Mouse (Mus musculus): Measurements from ENCODE around the gene Naaa. TPM values are rescaled to one million over a fixed set of nuclear protein-coding genes. Genes with fewer than 3 reads are reported as not detected.

Naaa gene
- total RNA-seq, 1 experiment from 2014 or later = 5.8 TPM

DNA sequence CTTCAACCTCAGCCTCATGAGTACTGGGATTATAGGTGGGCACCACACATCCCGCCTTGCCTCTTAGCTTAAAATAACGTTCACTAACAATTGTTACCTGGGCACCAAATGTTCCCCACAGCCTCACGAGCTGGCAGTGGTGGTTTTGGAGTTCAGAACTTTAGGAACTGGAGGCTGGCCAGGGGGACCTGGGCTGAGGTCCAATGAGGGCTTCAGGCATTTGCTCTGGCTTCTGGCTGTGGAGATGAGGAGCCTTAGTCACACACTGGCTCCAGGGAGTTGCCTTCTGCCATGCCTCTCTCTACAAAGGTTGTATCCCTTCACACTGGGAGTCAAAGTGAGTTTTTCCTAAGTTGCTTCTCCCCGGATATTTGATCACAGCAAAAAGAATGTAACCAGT, 4.6 kb upstream of the Naaa start:
- ATAC-seq (replicated peaks in 1 of 2; ENCODE audit: insufficient read depth in 1 of 2, low FRiP score in 2 of 2, low TSS enrichment in 1 of 2, low read depth in 1 of 2, poor library complexity in 2 of 2, severe bottlenecking in 2 of 2) = no peak

DNA sequence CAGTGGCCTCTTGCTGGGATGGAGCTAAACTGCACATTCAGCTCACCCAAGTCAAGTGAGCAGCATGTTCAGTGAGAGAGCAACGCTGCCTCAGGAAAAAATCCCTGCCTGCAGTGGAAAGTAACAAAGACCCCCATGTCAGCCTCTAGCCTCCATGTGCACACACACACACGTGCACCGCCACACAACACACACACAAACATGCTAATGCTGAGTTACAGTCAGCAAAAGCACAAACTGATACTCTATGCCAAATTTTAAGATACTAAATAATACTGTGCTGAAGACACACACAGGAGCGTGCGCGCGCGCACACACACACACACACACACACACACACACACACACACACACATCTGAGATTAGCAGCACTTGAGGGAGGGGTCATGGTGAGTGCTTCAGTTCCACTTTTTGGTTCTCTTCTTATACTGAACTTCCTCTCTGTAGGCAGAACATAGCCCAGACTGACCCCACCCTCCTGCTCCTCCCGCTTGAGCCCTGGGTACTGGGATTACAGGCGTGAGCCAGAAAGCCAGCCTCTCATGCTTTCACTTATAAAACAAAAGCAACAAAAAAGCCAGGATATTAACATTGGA, 1.1 kb upstream of the Naaa start:
- peak; percentile 73 to 83 for ATAC-seq (replicated peaks in 1 of 2; ENCODE audit: insufficient read depth in 1 of 2, low FRiP score in 2 of 2, low TSS enrichment in 1 of 2, low read depth in 1 of 2, poor library complexity in 2 of 2, severe bottlenecking in 2 of 2)

DNA sequence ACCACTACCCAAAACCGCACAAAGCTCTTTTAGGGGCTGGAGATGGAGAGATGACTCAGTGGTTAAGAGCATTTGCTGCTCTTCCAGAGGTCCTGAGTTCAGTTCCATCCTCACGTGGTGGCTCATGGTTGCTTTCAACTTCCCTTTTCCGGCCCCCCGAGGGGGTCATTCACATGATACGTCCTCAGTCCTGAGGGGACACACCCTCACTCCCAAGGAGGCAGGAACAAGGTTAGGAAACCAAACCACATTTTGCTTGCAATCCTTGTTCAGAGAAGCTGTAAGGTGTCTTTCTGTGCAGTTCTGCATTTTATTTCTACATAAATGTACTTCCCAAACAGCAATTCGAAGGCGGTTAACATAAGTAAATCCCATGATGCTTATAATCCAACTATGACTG, 7.5 kb downstream of the Naaa start:
- peak; percentile 22 to 78; a peak in 2 of 4 replicates for ATAC-seq (replicated peaks in 1 of 2; ENCODE audit: insufficient read depth in 1 of 2, low FRiP score in 2 of 2, low TSS enrichment in 1 of 2, low read depth in 1 of 2, poor library complexity in 2 of 2, severe bottlenecking in 2 of 2)

DNA sequence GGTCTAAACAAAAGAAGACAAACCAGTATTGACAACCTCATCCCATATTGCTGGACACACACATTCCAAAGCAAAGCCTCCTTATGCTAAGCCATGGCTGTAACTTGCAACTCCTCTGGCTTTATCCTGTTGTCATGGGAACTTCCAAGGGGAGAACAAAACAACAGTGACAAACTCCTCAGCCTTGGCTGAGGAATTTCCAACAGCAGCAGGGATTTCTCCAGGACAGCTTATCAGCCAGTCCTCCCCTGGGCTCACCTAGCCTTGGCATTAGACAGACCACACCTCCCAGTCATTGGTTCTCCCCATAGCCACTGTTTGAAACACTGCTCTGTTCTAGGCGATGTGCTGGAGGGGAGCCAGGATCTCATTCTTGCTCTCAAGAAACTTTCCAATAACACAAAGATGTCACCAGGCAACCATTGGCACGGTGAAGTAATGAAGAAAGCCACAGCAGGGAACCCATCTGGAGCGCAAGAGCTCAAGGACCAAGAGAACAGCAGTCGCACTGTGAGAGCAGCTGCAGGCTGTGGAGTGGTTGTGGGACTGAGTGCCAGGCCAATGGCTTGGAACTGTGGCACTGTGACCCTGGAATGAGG, 14.1 kb downstream of the Naaa start:
- ATAC-seq (replicated peaks in 1 of 2; ENCODE audit: insufficient read depth in 1 of 2, low FRiP score in 2 of 2, low TSS enrichment in 1 of 2, low read depth in 1 of 2, poor library complexity in 2 of 2, severe bottlenecking in 2 of 2) = no peak

DNA sequence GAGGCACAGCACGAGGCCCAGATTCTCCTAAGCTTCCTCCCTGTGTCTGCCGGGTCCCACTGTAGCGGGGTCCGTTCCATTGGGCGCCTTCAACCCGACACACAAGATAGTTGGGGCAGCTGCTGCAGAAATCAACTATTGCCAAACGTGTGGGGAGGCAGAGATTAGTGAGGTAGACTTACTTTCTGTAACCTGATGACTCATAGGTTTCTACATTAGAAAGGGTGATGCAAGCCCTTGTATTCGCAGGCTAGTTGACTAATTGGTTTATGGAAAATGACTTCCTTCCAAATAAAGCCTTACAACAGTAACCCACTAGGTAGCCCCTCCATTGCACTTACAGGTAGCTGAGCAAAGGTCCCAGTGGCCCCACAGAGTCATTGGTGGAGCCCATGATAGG, 15.3 kb downstream of the Naaa start:
- no peak; a peak in 1 of 4 replicates for ATAC-seq (replicated peaks in 1 of 2; ENCODE audit: insufficient read depth in 1 of 2, low FRiP score in 2 of 2, low TSS enrichment in 1 of 2, low read depth in 1 of 2, poor library complexity in 2 of 2, severe bottlenecking in 2 of 2)

DNA sequence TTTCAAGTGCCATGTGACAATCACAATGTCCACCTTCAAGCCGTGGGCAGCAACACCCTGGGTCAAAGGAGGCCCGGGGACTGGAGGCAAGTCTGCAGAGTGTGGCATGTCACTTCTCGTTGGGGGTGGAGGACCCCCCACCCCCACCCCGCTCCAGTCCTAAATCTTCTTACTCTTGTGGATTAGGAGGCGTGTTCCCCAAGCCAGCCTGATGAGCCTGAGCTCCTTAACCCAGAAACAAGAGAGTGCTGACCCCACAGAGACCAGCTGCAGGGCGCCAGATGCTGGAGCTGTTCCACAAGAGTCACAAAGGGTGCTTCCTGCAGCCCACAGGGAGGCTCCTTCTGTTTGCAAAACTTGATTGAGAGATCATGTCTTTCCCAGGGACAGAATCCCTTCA, 21.8 kb downstream of the Naaa start, which contains the start of gene Ppef2:
Ppef2 (minus strand) TSS at position 61 of the 400 bp plus-strand sequence.
- no peak for ATAC-seq (replicated peaks in 1 of 2; ENCODE audit: insufficient read depth in 1 of 2, low FRiP score in 2 of 2, low TSS enrichment in 1 of 2, low read depth in 1 of 2, poor library complexity in 2 of 2, severe bottlenecking in 2 of 2)

DNA sequence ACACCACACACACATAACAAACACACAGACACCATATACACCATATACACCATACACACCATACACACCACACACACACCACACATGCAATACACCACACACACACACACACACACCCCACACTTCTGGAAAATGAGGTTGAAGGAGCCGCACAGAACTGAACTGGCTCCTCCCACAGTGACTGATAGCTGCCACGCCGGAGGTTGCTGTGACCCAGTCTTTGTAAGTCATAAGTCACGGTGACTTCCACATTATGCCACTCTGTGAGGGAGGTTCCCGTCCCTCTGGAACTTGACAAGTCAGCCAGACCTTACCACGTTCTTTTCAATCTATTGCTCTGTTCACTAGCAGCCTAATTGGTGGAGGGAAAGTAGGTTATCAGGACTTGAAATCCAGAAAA, 23.5 kb downstream of the Naaa start:
- ATAC-seq (replicated peaks in 1 of 2; ENCODE audit: insufficient read depth in 1 of 2, low FRiP score in 2 of 2, low TSS enrichment in 1 of 2, low read depth in 1 of 2, poor library complexity in 2 of 2, severe bottlenecking in 2 of 2) = peak; percentile 66 to 72; a peak in 3 of 4 replicates

DNA sequence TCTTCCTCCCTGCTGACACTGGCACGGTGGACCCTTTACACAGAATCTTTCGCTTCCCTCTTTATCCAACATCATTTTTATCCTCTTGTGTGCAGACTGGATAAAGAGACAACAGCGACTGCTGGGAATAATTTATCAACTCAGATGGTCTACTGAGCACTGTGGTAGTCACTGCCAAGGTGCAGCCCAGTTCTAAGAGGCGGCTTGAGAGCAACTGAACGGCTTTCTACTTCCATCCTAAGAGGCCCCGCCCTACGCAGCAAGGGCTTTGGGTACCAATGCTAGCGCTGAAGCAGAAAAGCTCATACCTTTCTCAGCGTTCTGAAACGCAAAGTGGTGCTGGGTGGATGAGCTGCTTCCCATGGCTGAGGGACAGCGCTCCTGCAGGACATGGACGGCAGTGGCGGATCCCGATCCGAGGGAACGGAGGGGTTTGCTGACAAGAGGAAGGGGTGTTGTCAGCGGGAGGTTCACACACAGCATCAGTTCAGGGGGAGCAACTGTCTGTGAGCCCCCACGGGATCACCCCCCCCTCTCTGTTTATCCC, 25.1 kb downstream of the Naaa start:
- no peak; a peak in 1 of 4 replicates for ATAC-seq (replicated peaks in 1 of 2; ENCODE audit: insufficient read depth in 1 of 2, low FRiP score in 2 of 2, low TSS enrichment in 1 of 2, low read depth in 1 of 2, poor library complexity in 2 of 2, severe bottlenecking in 2 of 2)

DNA sequence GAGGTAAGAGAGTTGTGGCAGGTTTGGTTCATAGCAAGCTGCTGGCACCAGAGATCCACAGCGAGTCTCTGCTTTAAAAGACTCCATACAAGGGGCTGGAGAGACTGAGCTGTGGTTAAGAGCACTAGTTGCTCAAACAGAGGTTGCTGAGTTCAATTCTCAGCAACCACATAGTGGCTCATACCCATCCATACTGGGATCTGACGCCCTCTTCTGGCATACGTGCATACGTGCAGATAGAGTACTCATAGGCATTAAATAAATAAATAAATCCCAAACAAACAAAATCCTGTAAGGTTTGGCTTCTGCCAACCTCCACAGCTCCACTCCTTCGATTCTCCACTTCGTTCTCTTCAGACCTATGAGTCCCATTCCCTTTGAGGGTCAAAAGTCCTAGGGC, 25.9 kb downstream of the Naaa start:
- ATAC-seq (replicated peaks in 1 of 2; ENCODE audit: insufficient read depth in 1 of 2, low FRiP score in 2 of 2, low TSS enrichment in 1 of 2, low read depth in 1 of 2, poor library complexity in 2 of 2, severe bottlenecking in 2 of 2) = no peak

DNA sequence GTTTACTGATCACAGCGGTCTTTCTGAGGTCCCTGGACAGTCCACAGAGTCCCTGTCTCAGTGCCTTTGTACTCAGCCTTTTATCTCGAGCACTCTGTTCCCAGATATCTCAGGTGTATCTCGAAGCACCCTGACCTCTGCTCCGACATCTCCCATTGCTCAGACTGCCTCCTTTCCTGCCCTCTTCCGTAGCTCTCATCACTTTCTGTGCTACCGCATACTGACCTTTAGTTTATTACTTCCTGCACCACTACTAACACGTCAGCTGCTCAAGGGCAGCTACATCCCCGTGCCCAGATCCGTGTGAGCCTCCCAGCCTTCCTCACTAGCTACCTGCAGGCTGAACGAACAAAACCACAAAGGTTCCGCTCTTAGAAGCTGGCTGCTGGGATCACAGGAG, 29.4 kb downstream of the Naaa start:
- ATAC-seq (replicated peaks in 1 of 2; ENCODE audit: insufficient read depth in 1 of 2, low FRiP score in 2 of 2, low TSS enrichment in 1 of 2, low read depth in 1 of 2, poor library complexity in 2 of 2, severe bottlenecking in 2 of 2) = no peak

DNA sequence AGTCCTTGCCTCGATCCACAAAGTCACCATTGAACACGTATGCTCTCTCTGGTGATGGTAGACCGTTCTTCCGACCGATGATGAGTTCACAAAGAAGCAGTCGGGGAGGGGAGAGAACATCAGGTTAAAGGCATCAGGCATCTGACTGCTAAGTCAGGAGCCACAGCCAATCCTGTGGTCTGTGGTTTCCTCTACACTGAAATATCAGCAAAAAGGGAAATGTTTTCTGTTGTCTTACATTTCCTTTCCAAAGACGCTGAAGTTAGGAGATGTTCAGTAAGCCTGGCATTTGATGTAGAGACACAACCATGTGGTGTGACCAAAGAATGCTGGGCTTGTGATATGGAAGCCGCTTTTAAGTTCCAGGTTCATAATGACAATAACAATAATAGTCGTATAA, 32.5 kb downstream of the Naaa start:
- peak; percentile 97 to 99 for ATAC-seq (replicated peaks in 1 of 2; ENCODE audit: insufficient read depth in 1 of 2, low FRiP score in 2 of 2, low TSS enrichment in 1 of 2, low read depth in 1 of 2, poor library complexity in 2 of 2, severe bottlenecking in 2 of 2)

DNA sequence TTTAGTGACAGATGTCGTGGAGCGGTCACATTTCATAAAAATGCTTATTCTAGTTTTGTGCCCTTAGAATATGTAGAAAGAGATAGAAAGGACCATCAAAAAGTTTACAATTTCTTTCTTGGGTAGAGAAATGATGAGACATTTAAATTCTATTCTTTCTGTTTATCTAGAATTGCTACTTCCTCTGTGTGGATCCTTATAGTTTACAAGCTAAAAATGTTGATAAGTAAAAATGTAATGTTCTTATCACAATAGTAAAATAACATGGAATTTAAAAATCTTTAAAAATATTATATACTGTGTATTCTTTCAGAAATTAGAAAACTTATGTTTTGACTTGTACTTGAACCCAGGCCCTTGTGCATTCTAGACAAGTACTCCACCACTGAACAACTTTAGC, 33.1 kb downstream of the Naaa start:
- no peak for ATAC-seq (replicated peaks in 1 of 2; ENCODE audit: insufficient read depth in 1 of 2, low FRiP score in 2 of 2, low TSS enrichment in 1 of 2, low read depth in 1 of 2, poor library complexity in 2 of 2, severe bottlenecking in 2 of 2)

DNA sequence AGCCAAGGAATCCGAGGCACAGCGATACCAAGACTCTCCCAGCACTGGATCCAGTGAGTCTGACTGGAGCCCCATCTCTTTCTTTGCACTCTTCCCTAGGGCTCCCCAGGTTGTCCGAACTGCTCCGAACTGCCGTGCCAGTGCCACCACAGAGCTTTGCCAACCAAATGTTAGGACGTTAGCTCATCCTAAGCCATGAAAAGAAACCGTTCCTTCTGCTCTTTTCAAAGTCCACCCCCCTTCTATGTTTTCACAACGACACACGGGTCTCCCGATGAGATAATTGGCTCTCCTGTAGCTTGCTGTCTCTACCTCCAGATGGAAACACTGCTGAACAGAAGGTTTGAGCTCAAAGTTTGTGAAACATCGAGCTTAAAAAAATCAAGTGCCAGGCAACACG, 37.2 kb downstream of the Naaa start:
- no peak for ATAC-seq (replicated peaks in 1 of 2; ENCODE audit: insufficient read depth in 1 of 2, low FRiP score in 2 of 2, low TSS enrichment in 1 of 2, low read depth in 1 of 2, poor library complexity in 2 of 2, severe bottlenecking in 2 of 2)

DNA sequence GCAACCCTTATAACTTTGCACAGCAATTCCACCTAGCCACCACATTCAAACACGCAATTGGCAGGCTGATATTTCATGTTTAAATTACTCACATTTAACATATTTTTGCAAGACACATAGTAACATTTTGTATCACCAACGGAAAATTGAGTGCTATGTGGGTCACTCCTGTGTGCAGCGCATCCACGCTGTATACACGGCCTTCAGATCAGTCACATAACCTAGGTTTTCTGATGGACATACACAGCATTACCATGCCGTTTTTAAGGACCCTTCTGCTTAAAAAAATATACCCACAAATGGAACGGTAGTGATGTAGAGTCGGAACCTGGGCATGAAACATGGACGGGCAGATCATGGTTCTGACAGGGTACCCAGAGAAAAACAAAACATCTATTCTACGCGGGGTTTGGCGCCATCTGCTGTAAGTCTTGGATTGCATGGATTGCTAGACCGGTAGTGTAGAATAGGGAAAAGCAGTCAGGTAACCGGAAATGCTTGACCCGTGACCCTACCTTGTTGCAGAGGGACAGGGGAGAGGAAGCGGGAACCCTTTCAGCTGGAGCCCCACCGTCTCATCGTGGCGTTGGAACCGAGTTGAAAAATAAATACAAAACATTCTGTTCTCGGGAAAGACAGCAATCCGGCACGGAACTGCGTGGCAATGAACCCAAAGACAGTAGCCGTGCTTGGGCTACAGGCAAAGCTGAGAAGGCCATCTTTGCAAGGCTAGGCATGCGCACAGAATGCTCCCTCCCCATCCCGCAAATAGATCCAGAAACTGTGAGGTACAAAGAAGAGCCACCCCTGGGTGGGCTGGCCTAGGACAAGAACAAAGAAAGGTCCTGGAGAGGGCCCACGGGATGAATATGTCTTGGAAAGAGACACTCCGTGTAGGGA, 38.4 kb downstream of the Naaa start:
- ATAC-seq (replicated peaks in 1 of 2; ENCODE audit: insufficient read depth in 1 of 2, low FRiP score in 2 of 2, low TSS enrichment in 1 of 2, low read depth in 1 of 2, poor library complexity in 2 of 2, severe bottlenecking in 2 of 2) = peak; percentile 41 to 49; a peak in 2 of 4 replicates

DNA sequence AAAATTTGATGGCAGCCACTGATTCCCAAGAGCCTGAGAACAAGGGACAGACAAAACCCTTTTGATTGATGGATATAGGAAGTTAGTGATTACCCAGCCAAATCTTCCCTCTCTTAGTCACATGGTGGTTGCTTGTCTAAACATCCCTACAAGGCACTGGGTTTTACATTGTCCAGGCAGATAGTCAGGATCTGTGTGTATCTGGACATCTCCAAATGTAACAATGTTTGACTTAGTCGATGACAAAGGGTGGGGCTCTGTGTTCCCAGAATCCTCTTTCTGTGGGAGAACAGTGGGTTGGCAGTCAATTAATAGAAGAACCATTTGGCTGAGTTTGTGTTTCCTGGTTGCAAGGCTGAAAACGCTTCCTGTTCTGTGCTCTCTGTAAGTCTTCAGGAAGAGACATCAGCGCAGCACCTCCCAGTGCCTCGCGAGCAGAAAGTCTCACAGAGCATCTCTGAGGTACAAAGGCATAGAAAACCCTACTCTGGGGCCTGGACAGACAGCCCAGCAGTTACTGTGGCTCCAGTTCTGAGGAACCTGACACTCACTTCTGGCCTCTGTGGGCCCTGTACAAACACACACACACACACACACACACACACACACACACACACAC, 42.9 kb downstream of the Naaa start:
- ATAC-seq (replicated peaks in 1 of 2; ENCODE audit: insufficient read depth in 1 of 2, low FRiP score in 2 of 2, low TSS enrichment in 1 of 2, low read depth in 1 of 2, poor library complexity in 2 of 2, severe bottlenecking in 2 of 2) = no peak

DNA sequence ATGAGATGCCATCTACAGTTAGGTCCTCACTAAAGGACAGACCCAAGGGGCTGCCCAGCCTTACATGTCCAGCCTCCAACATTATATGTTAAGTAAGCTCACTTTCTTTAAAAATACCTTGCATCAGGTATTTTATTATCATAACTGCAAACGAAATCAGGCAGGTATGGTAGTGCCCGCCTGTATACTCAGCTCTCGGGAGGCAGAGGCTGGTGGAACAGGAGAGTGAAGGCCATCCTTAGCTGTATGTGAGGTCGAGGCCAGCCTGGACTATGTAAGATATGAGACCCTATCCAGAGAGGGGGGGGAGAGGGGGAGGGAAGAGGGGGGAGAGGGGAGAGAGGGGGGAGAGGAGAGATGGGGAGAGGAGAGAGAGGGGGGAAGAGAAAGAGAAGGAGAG, 44.6 kb downstream of the Naaa start:
- ATAC-seq (replicated peaks in 1 of 2; ENCODE audit: insufficient read depth in 1 of 2, low FRiP score in 2 of 2, low TSS enrichment in 1 of 2, low read depth in 1 of 2, poor library complexity in 2 of 2, severe bottlenecking in 2 of 2) = no peak

DNA sequence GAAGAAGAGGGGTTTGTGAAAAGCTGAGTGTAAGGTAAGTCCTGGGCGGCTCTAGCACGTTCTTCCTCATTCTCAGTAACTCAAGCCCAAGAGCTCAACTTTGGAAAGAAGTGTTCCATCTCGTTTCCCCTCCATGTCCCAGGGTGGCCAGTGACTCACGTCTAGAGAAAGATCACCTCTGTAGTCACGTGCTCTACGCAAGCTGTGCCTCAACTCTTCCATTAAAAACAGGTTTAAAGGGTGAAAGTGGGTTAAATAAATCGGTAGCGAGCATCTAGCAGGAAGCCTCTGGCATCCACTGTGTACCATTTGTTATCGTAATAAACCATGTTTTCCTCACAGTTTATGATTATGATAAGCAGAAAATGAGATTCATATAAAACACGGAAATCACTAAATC, 46.1 kb downstream of the Naaa start:
- no peak for ATAC-seq (replicated peaks in 1 of 2; ENCODE audit: insufficient read depth in 1 of 2, low FRiP score in 2 of 2, low TSS enrichment in 1 of 2, low read depth in 1 of 2, poor library complexity in 2 of 2, severe bottlenecking in 2 of 2)

DNA sequence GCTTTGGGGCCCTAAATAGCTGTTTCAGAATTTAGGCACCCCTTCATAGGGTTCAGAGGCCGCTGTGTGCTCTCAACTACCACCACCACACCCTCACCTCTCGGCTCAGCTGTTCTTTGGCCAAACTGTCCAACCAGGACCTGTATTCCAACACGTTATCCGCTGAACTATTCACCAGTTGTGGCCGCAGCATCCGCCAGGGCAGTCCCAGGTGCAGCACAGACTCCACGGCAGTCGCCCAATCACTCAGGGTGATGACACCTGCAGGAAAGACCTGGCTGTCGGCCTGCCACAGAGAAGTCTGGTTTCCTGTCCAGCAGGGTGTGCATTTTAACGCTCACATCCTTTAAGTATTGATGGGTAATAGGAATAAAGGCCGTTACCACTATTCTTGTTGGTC, 47.7 kb downstream of the Naaa start:
- ATAC-seq (replicated peaks in 1 of 2; ENCODE audit: insufficient read depth in 1 of 2, low FRiP score in 2 of 2, low TSS enrichment in 1 of 2, low read depth in 1 of 2, poor library complexity in 2 of 2, severe bottlenecking in 2 of 2) = no peak
